Mouse (Mus musculus) limb, embryonic 12.5 days (tissue): ENCODE measurements around the gene Srsf1. TPM values are rescaled to one million over a fixed set of nuclear protein-coding genes. Genes with fewer than 3 reads are reported as not detected.
"Not testable (repeated sequence)": the region's sequence is repeated elsewhere in the genome, so short reads cannot be mapped to it uniquely, and the experiment has no call there.

Source experiments
- ATAC-seq: fragments of 200-750 bp; cut with Nextera tagmentation; 2 replicates; pipeline ENCODE4 v1.8.0; 2017; ENCODE audit warnings: low read depth, moderate TSS enrichment; ENCODE audit not compliant: insufficient number of reproducible peaks, insufficient read depth, low FRiP score, low TSS enrichment
- H3K27ac ChIP-seq: fragments of 300-500 bp; sonication (generic); 2 replicates; pipeline ENCODE4 v1.5.1; 2016; ENCODE audit warnings: mild to moderate bottlenecking, moderate library complexity
- H3K27me3 ChIP-seq: fragments of 300-500 bp; sonication (generic); 2 replicates; pipeline ENCODE4 v1.6.1; 2016; ENCODE audit warnings: mild to moderate bottlenecking, moderate library complexity
- H3K36me3 ChIP-seq: fragments of 300-500 bp; sonication (generic); 2 replicates; pipeline ENCODE4 v1.6.1; 2016; ENCODE audit warnings: mild to moderate bottlenecking, moderate library complexity
- H3K4me1 ChIP-seq: fragments of 300-500 bp; sonication (generic); replicated peaks from 2 replicates; pipeline ENCODE4 v1.6.1; 2016
- H3K4me2 ChIP-seq: fragments of 300-500 bp; sonication (generic); 2 replicates; pipeline ENCODE4 v1.6.1; 2016; ENCODE audit warnings: mild to moderate bottlenecking, moderate library complexity
- H3K4me3 ChIP-seq: fragments of 300-500 bp; sonication (generic); replicated peaks from 2 replicates; pipeline ENCODE4 v1.5.1; 2016; ENCODE audit warnings: mild to moderate bottlenecking
- H3K9ac ChIP-seq: fragments of 300-500 bp; sonication (generic); replicated peaks from 2 replicates; pipeline ENCODE4 v1.6.1; 2016; ENCODE audit warnings: mild to moderate bottlenecking, moderate library complexity
- H3K9me3 ChIP-seq: fragments of 300-500 bp; sonication (generic); 2 replicates; pipeline ENCODE4 v1.6.1; 2016; ENCODE audit warnings: mild to moderate bottlenecking, moderate library complexity
- WGBS: fragments of 180-500 bp; shearing (Covaris S2); methylation state at CpG from one replicate; pipeline ENCODE4 v1.1.7; 2016; 5-methylcytosine and 5-hydroxymethylcytosine counted together
- polyA plus RNA-seq: library from polyadenylated mRNA; unstranded; fragments of >200 nt; fragmentation: Nextera tagmentation; extraction: Ambion mirVana; gene quantifications from 2 replicates; pipeline ENCODE4 v1.2.1, GENCODE M21; 2016

Srsf1 gene
- polyA plus RNA-seq, 1 experiment from 2014 or later, result 505 TPM

DNA sequence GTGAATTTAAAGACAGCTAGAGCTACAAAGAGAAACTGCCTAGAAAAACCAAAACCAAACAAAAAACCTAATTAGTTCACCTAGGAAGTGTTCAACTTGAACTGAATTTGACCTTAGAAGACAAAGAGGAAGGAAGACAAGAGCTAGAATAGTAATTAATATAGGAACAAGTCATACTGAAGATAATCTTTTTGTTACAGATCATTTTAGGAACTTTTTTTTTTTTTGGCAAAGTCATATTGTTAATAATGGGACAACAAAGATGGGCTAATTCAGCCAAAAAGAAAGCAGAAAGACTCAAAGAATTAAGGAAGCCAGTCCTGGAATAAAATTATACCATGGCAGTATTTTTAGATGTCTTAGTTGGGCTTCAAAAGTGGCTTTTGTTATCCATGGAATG is 2.9 kb upstream of the Srsf1 start:
- Histone ChIP-seq H3K9ac (no peak overlapping the region), H3K4me3 (no peak overlapping the region), H3K4me2 (no peak overlapping the region), H3K36me3 (peaks cover 15% of the 10 kb centered on the region; the same call in 1 of the 2 replicates), H3K9me3 (no peaks in the 10 kb centered on the region), H3K27ac (no peak overlapping the region), H3K4me1 (peaks cover 12% of the 10 kb centered on the region), H3K27me3 (no peaks in the 10 kb centered on the region)
- ATAC-seq, result no peak

DNA sequence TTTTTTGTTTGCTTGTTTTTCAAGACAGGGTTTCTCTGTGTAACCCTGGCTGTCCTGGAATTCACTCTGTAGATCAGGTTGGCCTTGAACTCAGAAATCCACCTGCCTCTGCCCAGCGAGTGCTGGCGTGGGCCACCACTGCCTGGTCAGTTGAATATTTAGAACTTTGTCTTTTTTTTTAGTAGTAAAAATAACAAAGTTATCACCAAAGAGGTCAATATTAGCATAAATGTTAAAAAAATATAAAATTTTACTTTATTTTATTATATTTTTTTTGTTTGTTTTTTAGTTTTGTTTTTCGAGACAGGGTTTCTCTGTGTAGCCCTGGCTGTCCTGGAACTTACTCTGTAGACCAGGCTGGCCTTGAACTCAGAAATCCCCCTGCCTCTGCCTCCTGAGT is 2.0 kb upstream of the Srsf1 start:
- not testable (repeated sequence) for H3K27me3 ChIP-seq, ATAC-seq, H3K27ac ChIP-seq, H3K9ac ChIP-seq, H3K9me3 ChIP-seq, H3K4me2 ChIP-seq, H3K4me3 ChIP-seq
- Histone ChIP-seq H3K36me3 (peaks cover 23% of the 10 kb centered on the region; the same call in 1 of the 2 replicates), H3K4me1 (peaks cover 21% of the 10 kb centered on the region)
- WGBS, result 95% methylated on average over 3 of the region's 3 CpGs

DNA sequence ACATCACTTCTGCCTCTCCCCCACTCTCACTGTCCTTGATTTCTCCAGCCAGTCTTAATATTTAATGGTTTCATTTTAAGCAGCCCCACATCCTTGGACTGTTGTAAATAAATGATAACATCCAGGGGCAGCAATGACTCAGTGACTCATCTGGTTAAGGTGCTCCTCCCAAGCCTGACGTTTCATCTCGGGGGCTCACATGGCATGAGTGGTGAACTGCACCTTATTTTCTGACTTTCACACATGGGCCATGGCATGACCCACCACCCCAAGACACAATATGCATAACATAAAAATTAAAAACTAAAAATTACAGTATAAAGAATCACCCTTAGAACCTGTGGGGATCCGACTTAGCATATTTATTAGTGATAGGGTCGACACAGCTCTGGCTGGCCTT is 1.3 kb upstream of the Srsf1 start:
- ATAC-seq, result no peak
- Histone ChIP-seq H3K9ac (no peak overlapping the region), H3K9me3 (no peaks in the 10 kb centered on the region), H3K4me3 (peak overlapping the region; percentile 98), H3K4me2 (peak overlapping the region; percentile 88), H3K27me3 (no peaks in the 10 kb centered on the region), H3K4me1 (peaks cover 24% of the 10 kb centered on the region), H3K36me3 (peaks cover 28% of the 10 kb centered on the region), H3K27ac (no peak overlapping the region)
- 91% methylated on average over 4 of the region's 4 CpGs for WGBS

DNA sequence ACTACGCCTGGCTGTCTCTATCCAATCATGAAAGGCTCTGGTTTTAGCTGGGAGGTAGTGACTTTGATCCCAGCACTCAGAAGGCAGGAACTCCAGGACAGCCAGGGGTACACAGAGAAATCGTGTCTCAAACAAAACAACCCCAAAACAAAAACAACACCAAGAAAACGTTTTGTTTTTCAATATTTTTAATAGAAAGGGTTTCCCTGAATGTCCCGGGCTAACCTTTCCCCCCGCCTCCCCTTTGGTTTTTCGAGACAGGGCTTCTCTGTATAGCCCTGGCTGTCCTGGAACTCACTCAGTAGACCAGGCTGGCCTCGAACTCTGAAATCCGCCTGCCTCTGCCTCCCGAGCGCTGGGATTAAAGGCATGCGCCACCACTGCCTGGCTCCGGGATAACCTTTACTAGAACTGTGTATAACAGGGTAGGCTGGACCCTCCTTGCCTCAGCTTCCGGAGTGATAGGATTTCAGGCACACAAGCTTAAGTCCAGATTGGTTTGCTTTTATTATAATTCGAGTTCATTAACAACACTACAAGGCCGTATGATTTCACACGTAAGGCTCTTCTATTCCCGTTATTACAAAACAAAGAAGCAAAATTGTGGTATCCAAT is 743 bp upstream of the Srsf1 start:
- H3K4me2 ChIP-seq, result peak overlapping the region; percentile 88
- ATAC-seq, result no peak
- peak overlapping the region; percentile 100 for H3K27ac ChIP-seq
- peaks cover 32% of the 10 kb centered on the region for H3K36me3 ChIP-seq
- no peaks in the 10 kb centered on the region for H3K9me3 ChIP-seq
- H3K4me1 ChIP-seq, result peaks cover 27% of the 10 kb centered on the region
- H3K4me3 ChIP-seq, result peak overlapping the region; percentile 98
- 65% methylated on average over 17 of the region's 17 CpGs for WGBS
- H3K27me3 ChIP-seq, result no peaks in the 10 kb centered on the region
- H3K9ac ChIP-seq, result peak overlapping the region; percentile 99

DNA sequence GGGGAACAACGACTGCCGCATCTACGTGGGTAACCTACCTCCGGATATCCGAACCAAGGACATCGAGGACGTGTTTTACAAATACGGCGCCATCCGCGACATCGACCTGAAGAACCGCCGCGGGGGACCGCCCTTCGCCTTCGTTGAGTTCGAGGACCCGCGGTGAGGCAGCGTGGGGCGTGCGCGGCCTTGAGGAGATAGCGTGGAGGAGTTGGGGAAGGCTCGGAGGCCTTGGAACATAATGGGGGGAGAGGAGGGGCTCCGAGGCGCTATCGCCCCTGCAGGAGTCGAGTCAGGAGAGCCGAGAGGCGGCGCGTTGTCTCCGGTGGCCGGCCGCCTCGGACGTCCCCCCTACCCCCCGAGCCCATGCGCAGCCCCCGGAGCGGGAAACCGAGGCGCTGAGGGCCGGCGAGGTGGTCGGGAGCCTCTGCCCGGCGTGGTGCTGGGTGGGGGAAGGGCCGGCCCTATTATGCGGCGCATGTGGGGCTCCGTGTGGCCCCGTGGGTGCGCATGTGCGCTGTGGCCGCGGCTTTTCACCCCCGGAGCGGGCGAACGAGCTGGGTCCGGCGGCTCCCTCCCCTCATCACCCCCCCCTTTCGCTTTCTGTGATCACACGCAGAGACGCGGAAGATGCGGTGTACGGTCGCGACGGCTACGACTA is 828 bp downstream of the Srsf1 start:
- WGBS, result under 1% methylated on average over 69 of the region's 76 CpGs

DNA sequence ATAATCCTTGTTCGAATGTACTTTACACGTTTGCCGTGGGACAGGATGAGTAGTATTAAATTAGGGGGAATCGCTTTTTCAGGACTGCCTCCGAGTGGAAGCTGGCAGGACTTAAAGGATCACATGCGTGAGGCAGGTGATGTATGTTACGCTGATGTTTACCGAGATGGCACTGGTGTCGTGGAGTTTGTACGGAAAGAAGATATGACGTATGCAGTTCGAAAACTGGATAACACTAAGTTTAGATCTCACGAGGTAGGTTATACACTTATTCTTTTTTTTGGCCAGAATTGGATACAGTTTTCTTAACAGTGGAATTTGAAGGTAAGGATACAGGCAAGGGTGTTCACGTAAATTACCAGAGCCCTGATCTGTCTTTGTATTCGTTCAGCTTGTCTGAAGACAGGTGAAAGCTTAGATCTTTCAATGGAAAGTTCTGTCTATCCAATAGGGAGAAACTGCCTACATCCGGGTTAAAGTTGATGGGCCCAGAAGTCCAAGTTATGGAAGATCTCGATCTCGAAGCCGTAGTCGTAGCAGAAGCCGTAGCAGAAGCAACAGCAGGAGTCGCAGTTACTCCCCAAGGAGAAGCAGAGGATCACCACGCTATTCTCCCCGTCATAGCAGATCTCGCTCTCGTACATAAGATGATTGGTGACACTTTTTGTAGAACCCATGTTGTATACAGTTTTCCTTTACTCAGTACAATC is 1.9 kb downstream of the Srsf1 start:
- Histone ChIP-seq H3K9ac (peak overlapping the region; percentile 99), H3K27me3 (no peaks in the 10 kb centered on the region), H3K4me1 (peaks cover 27% of the 10 kb centered on the region), H3K9me3 (no peaks in the 10 kb centered on the region), H3K4me2 (peak overlapping the region; percentile 88), H3K36me3 (peaks cover 35% of the 10 kb centered on the region), H3K4me3 (peak overlapping the region; percentile 98), H3K27ac (no peak overlapping the region)
- WGBS, result 30% methylated on average over 26 of the region's 26 CpGs
- ATAC-seq, result no peak

More for the DNA sequence above, 828 bp downstream of the Srsf1 start:
- Histone ChIP-seq H3K9ac (peak overlapping the region; percentile 99), H3K27ac (peak overlapping the region; percentile 100), H3K4me2 (peak overlapping the region; percentile 88), H3K27me3 (no peaks in the 10 kb centered on the region), H3K36me3 (peaks cover 32% of the 10 kb centered on the region), H3K9me3 (no peaks in the 10 kb centered on the region), H3K4me3 (peak overlapping the region; percentile 98), H3K4me1 (peaks cover 27% of the 10 kb centered on the region)
- 0 out of 2 replicates have a peak, but pooled peaks have one; percentile 40 for ATAC-seq

DNA sequence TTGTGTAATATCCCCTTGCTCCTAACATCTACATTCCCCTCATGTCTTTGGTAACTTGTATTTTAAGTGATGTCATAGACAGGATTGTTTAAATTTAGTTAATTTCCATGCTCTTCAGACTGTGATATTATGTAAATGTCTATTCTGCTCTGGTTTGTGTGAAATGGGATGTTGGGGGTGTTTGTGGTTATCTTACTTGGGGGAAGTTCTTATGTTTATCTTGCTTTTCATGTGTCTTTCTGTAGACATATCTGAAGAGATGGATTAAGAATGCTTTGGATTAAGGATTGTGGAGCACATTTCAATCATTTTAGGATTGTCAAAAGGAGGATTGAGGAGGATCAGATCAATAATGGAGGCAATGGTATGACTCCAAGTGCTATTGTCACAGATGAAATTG is 2.6 kb downstream of the Srsf1 start:
- Histone ChIP-seq H3K27me3 (no peaks in the 10 kb centered on the region), H3K9me3 (no peaks in the 10 kb centered on the region), H3K4me1 (peaks cover 27% of the 10 kb centered on the region), H3K27ac (no peak overlapping the region), H3K4me2 (peak overlapping the region; percentile 88), H3K9ac (peak overlapping the region; percentile 99), H3K36me3 (peaks cover 35% of the 10 kb centered on the region), H3K4me3 (peak overlapping the region; percentile 98)
- ATAC-seq, result no peak

DNA sequence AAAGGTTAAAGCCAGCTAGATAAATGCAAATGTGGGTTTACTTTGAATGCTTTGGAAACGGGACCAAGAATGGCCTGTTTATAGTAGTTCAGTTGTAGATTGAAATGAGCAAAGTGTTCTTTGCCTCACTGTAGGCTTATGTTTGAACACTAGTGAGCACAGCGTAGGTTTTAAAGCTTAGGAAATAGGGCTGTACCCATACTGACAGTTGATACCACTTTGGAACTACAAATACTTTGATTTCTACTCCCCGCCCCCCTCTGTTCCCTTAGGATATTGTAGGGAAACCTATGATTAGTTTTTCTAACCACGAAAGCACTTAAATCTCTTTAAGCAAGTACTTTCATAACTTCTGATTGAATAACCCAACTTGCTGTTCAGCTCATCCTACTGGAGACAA is 5.5 kb downstream of the Srsf1 start:
- no peak for ATAC-seq
- Histone ChIP-seq H3K4me1 (peaks cover 20% of the 10 kb centered on the region), H3K9ac (no peak overlapping the region), H3K27ac (no peak overlapping the region), H3K36me3 (peaks cover 40% of the 10 kb centered on the region), H3K9me3 (no peaks in the 10 kb centered on the region), H3K4me3 (no peak overlapping the region), H3K4me2 (no peak overlapping the region), H3K27me3 (no peaks in the 10 kb centered on the region)
- WGBS, result 85% methylated on average over 4 of the region's 4 CpGs

DNA sequence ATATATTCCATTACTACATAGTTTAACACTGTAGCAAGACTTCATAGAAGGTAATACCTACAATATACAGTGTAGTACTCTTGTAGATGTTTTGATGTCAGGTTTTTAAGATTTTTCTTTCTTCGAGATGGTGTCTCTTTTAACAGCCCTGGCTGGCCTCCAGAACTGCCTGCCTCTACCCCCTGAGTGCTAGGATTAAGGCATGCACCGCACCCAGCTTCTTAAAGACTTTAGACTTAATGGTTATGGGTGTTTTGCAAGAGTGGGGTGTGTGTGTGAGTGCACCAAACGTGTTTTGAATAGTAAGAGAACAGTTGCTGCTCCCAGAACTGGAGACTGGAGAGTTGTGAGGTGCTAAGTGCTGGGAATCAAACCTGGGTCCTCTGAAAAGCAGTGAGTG is 6.6 kb downstream of the Srsf1 start:
- 0 out of 2 replicates have a peak overlapping the region, but pooled peaks have one; percentile 9 for H3K27ac ChIP-seq
- H3K9me3 ChIP-seq, result no peaks in the 10 kb centered on the region
- H3K27me3 ChIP-seq, result no peaks in the 10 kb centered on the region
- 64% methylated on average over 3 of the region's 3 CpGs for WGBS
- H3K4me3 ChIP-seq, result no peak overlapping the region
- peaks cover 40% of the 10 kb centered on the region for H3K36me3 ChIP-seq
- H3K4me1 ChIP-seq, result peaks cover 20% of the 10 kb centered on the region
- ATAC-seq, result no peak
- no peak overlapping the region for H3K9ac ChIP-seq
- H3K4me2 ChIP-seq, result no peak overlapping the region

DNA sequence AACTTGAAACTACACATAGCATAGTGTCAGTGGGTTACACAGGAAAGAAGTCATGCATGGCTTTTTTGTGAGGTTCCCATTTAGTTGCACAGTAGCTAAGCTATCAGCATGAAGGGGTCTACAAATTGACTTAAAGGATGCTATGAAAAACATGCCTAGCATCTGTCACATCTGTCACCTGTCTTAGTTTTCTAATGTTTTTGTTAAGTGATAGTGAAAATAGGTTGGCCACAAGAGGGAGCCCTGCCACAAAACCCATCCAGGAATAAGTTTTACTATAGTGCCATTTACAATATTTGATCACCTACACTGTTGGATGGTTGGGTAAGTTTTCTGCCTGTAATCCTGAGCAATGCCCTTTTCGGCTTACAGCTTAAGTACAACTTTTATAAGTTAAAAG is 7.4 kb downstream of the Srsf1 start:
- Histone ChIP-seq H3K27me3 (no peaks in the 10 kb centered on the region), H3K27ac (no peak overlapping the region), H3K4me2 (no peak overlapping the region), H3K36me3 (peaks cover 32% of the 10 kb centered on the region), H3K4me3 (no peak overlapping the region), H3K4me1 (peaks cover 12% of the 10 kb centered on the region), H3K9me3 (no peaks in the 10 kb centered on the region), H3K9ac (no peak overlapping the region)
- 81% methylated on average over 1 of the region's 1 CpGs for WGBS
- ATAC-seq, result no peak

DNA sequence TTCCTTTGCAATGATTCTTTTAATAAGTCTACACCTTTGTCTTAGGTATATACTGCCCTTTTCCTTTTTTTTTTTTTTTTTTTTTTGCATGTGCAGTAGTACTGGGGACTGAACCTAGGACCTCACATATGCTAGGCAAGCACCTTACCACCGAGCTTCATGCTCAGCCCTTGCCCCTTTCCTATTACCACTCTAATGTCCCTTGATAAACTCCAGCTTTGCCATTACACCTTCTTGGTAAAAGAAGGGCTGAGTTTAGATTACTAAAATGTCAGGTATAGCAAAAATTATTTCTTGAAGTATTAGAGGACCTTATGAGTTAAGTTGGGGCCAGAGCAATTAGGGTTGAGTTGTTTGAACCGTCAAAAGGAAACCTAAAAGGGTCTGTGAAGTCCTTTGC is 8.6 kb downstream of the Srsf1 start:
- 86% methylated on average over 2 of the region's 2 CpGs for whole genome bisulfite sequencing
- H3K4me3 ChIP-seq, result no peak overlapping the region
- peaks cover 22% of the 10 kb centered on the region for H3K36me3 ChIP-seq
- no peak overlapping the region for H3K27ac ChIP-seq
- no peaks in the 10 kb centered on the region for H3K27me3 ChIP-seq
- ATAC-seq, result no peak
- H3K4me2 ChIP-seq, result no peak overlapping the region
- no peak overlapping the region for H3K9ac ChIP-seq
- peaks cover 4% of the 10 kb centered on the region; the same call in 1 of the 2 replicates for H3K4me1 ChIP-seq
- H3K9me3 ChIP-seq, result no peaks in the 10 kb centered on the region
